Mouse (Mus musculus): ENCODE measurements around the gene Rpgrip1. TPM values are rescaled to one million over a fixed set of nuclear protein-coding genes. Genes with fewer than 3 reads are reported as not detected.
A peak's percentile ranks its signal among the peaks of the same experiment; 100 is the strongest.
"Not testable (repeated sequence)": the region's sequence is repeated elsewhere in the genome, so short reads cannot be mapped to it uniquely, and the experiment has no call there.

Gene Rpgrip1
- polyA plus RNA-seq, 1 experiment from 2014 or later, result 29.4 TPM

DNA sequence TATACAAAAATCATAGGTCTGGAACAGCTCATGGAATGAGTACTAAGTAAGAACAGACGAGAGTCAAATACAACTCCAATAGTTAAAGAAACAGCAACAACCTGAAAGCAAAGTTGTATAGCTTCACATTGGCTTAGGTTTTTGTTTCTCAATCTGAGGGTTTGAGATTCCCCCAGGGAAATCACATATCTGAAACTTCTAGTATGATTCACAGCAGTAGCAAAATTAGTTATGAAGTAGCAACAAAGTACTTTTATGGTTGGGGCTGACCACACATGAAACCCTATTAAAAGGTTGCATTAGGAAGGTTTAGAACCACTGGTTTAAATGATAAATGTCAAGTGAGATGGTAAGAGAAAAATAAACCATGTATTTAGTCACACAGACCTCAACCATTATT is 16.0 kb upstream of the Rpgrip1 start:
- no peak overlapping the region for H3K4me2 ChIP-seq (replicated peaks; ENCODE audit: low read depth)
- no peak for TF ChIP-seq CTCF (IDR thresholded peaks at IDR 0.05; ENCODE audit: low read depth)
- TF ChIP-seq EP300 (optimal IDR thresholded peaks at IDR 0.05), result no peak
- H3K36me3 ChIP-seq (ENCODE audit: control insufficient read depth, insufficient read depth, low read length), result no peaks in the 10 kb centered on the region
- no peaks in the 10 kb centered on the region for H3K9me3 ChIP-seq (ENCODE audit: control insufficient read depth, low read length)
- no peak overlapping the region for H3K27ac ChIP-seq (replicated peaks)
- 68% methylated on average over 1 of the region's 1 CpGs for WGBS
- ATAC-seq (ENCODE audit: low FRiP score, low TSS enrichment) (no peak), DNase-seq (ENCODE audit: low spot score) (no peak)
- H3K9ac ChIP-seq (ENCODE audit: low read length), result no peak overlapping the region
- no peak overlapping the region for H3K4me3 ChIP-seq (ENCODE audit: low read depth, low read length)
- no peaks in the 10 kb centered on the region for H3K4me1 ChIP-seq (replicated peaks; ENCODE audit: control insufficient read depth, insufficient read depth)
- H3K27me3 ChIP-seq (ENCODE audit: control insufficient read depth, insufficient read depth, low read length), result no peaks in the 10 kb centered on the region

GRCm38 (mm10) chr14:52097191-52097590 is 13.3 kb upstream of the Rpgrip1 start:
- not testable (repeated sequence) for H3K4me3 ChIP-seq (ENCODE audit: low read depth, low read length); H3K4me2 ChIP-seq (replicated peaks; ENCODE audit: low read depth); H3K27ac ChIP-seq (replicated peaks); H3K9me3 ChIP-seq (ENCODE audit: control insufficient read depth, low read length); DNase-seq (ENCODE audit: low spot score); ATAC-seq (ENCODE audit: low FRiP score, low TSS enrichment); H3K27me3 ChIP-seq (ENCODE audit: control insufficient read depth, insufficient read depth, low read length); H3K4me1 ChIP-seq (replicated peaks; ENCODE audit: control insufficient read depth, insufficient read depth); H3K36me3 ChIP-seq (ENCODE audit: control insufficient read depth, insufficient read depth, low read length); H3K9ac ChIP-seq (ENCODE audit: low read length)
- 95% methylated on average over 3 of the region's 3 CpGs for WGBS

DNA sequence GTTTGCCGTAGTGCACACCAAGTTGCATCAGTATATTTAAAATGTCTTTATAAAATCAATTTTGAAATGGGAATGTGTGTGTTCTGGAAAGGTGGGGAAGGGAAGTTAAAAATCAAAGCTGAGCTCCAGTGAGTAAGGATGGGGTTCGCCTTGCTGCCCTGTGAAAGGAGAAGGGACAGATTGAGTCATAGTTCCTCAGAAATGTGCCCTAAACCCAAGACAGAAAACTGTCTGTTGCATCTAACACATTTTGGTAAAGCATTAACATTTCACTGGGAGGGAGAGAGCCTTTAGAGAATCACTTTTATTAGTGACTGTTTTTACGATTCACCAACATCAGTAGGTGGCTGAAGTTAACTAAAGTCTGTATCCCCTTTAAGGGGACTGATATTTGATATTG is 12.1 kb upstream of the Rpgrip1 start:
- H3K9ac ChIP-seq (ENCODE audit: low read length); H3K36me3 ChIP-seq (ENCODE audit: control insufficient read depth, insufficient read depth, low read length); ATAC-seq (ENCODE audit: low FRiP score, low TSS enrichment); H3K27me3 ChIP-seq (ENCODE audit: control insufficient read depth, insufficient read depth, low read length); H3K4me1 ChIP-seq (replicated peaks; ENCODE audit: control insufficient read depth, insufficient read depth); H3K4me3 ChIP-seq (ENCODE audit: low read depth, low read length); H3K4me2 ChIP-seq (replicated peaks; ENCODE audit: low read depth); H3K9me3 ChIP-seq (ENCODE audit: control insufficient read depth, low read length); H3K27ac ChIP-seq (replicated peaks); DNase-seq (ENCODE audit: low spot score): not testable (repeated sequence)
- 63% methylated on average over 3 of the region's 3 CpGs for WGBS

GRCm38 (mm10) chr14:52099563-52099962 is 10.9 kb upstream of the Rpgrip1 start:
- H3K9me3 ChIP-seq (ENCODE audit: control insufficient read depth, low read length), result no peaks in the 10 kb centered on the region
- TF ChIP-seq CTCF (IDR thresholded peaks at IDR 0.05; ENCODE audit: low read depth), result no peak
- TF ChIP-seq EP300 (optimal IDR thresholded peaks at IDR 0.05), result no peak
- 48% methylated on average over 2 of the region's 2 CpGs for WGBS
- H3K4me1 ChIP-seq (replicated peaks; ENCODE audit: control insufficient read depth, insufficient read depth), result 0 out of 2 replicates have a peak, but pooled peaks cover 2% of the 10 kb centered on the region
- DNase-seq (ENCODE audit: low spot score) (no peak), ATAC-seq (ENCODE audit: low FRiP score, low TSS enrichment) (no peak)
- H3K9ac ChIP-seq (ENCODE audit: low read length), result no peak overlapping the region
- H3K4me2 ChIP-seq (replicated peaks; ENCODE audit: low read depth), result no peak overlapping the region
- no peak overlapping the region for H3K27ac ChIP-seq (replicated peaks)
- no peaks in the 10 kb centered on the region for H3K36me3 ChIP-seq (ENCODE audit: control insufficient read depth, insufficient read depth, low read length)
- H3K27me3 ChIP-seq (ENCODE audit: control insufficient read depth, insufficient read depth, low read length), result no peaks in the 10 kb centered on the region
- H3K4me3 ChIP-seq (ENCODE audit: low read depth, low read length), result no peak overlapping the region

GRCm38 (mm10) chr14:52100170-52100960 is 10.1 kb upstream of the Rpgrip1 start:
- no peak overlapping the region for H3K27ac ChIP-seq (replicated peaks)
- no peak overlapping the region for H3K9ac ChIP-seq (ENCODE audit: low read length)
- H3K4me3 ChIP-seq (ENCODE audit: low read depth, low read length), result no peak overlapping the region
- DNase-seq (ENCODE audit: low spot score) (no peak), ATAC-seq (ENCODE audit: low FRiP score, low TSS enrichment) (no peak)
- WGBS, result 46% methylated on average over 5 of the region's 5 CpGs
- 0 out of 2 replicates have a peak, but pooled peaks cover 2% of the 10 kb centered on the region for H3K4me1 ChIP-seq (replicated peaks; ENCODE audit: control insufficient read depth, insufficient read depth)
- no peaks in the 10 kb centered on the region for H3K36me3 ChIP-seq (ENCODE audit: control insufficient read depth, insufficient read depth, low read length)
- H3K4me2 ChIP-seq (replicated peaks; ENCODE audit: low read depth), result 0 out of 2 replicates have a peak overlapping the region, but pooled peaks have one; percentile 17
- H3K27me3 ChIP-seq (ENCODE audit: control insufficient read depth, insufficient read depth, low read length), result no peaks in the 10 kb centered on the region
- H3K9me3 ChIP-seq (ENCODE audit: control insufficient read depth, low read length), result no peaks in the 10 kb centered on the region
- TF ChIP-seq EP300 (optimal IDR thresholded peaks at IDR 0.05), result no peak
- TF ChIP-seq CTCF (IDR thresholded peaks at IDR 0.05; ENCODE audit: low read depth), result no peak

- DNase-seq (ENCODE audit: low spot score) (no peak), ATAC-seq (ENCODE audit: low FRiP score, low TSS enrichment) (no peak)
- TF ChIP-seq EP300 (optimal IDR thresholded peaks at IDR 0.05) (no peak), CTCF (IDR thresholded peaks at IDR 0.05; ENCODE audit: low read depth) (peak; percentile 12; the same call in 1 of the 2 replicates)
- no peaks in the 10 kb centered on the region for H3K27me3 ChIP-seq (ENCODE audit: control insufficient read depth, insufficient read depth, low read length)
- no peak overlapping the region for H3K4me3 ChIP-seq (ENCODE audit: low read depth, low read length)
- H3K9ac ChIP-seq (ENCODE audit: low read length), result no peak overlapping the region
- peak overlapping the region; percentile 64; the same call in 1 of the 2 replicates for H3K4me2 ChIP-seq (replicated peaks; ENCODE audit: low read depth)
- no peaks in the 10 kb centered on the region for H3K9me3 ChIP-seq (ENCODE audit: control insufficient read depth, low read length)
- H3K36me3 ChIP-seq (ENCODE audit: control insufficient read depth, insufficient read depth, low read length), result no peaks in the 10 kb centered on the region
- WGBS, result 42% methylated on average over 1 of the region's 1 CpGs
- no peak overlapping the region for H3K27ac ChIP-seq (replicated peaks)
- H3K4me1 ChIP-seq (replicated peaks; ENCODE audit: control insufficient read depth, insufficient read depth), result 0 out of 2 replicates have a peak, but pooled peaks cover 4% of the 10 kb centered on the region
Observed at GRCm38 (mm10) chr14:52101285-52102157, 9.0 kb upstream of the Rpgrip1 start.
